Mouse (Mus musculus) adrenal gland, postnatal 36 days (tissue): Measurements from ENCODE around the gene Spa17. TPM values are rescaled to one million over a fixed set of nuclear protein-coding genes. Genes with fewer than 3 reads are reported as not detected.

Source experiments
- DNase-seq, 2 experiments: peaks; one replicate each; pipeline ENCODE4 v3.0.0; 2021; ENCODE audit warnings: mixed read lengths in 1 of 2
- total RNA-seq, 2 experiments: library from RNA; stranded (reverse); gene quantifications; 2 replicates each; pipeline ENCODE4 v1.2.3; 2021

Spa17 gene
- total RNA-seq, 2 experiments from 2014 or later = 3.0 to 4.4 TPM

GRCm38 (mm10) chr9:37563805-37564204 is 49.7 kb downstream of the Spa17 start:
- DNase-seq = no peak

GRCm38 (mm10) chr9:37560617-37561016 is 52.9 kb downstream of the Spa17 start:
- no peak for DNase-seq

- DNase-seq = no peak
Observed at GRCm38 (mm10) chr9:37556366-37556765, 57.2 kb downstream of the Spa17 start.

GRCm38 (mm10) chr9:37554838-37555748 is 58.4 kb downstream of the Spa17 start, which contains the start of gene Siae:
TSS of gene Siae (plus strand) at chr9:37555698.
- no peak for DNase-seq

- DNase-seq = no peak
Observed at GRCm38 (mm10) chr9:37554279-37554678, 59.2 kb downstream of the Spa17 start.

Other genes starting within 250 kb of the Spa17 start
- under 1 TPM in 1 of 2 experiments, not detected in 1; 0.20 TPM for gene Hepacam, start 246.4 kb downstream of the Spa17 start, total RNA-seq
- gene Robo4, start 211.8 kb downstream of the Spa17 start, total RNA-seq = 10 to 100 TPM; 21.7 to 33.5 TPM
- gene Robo3, start 180.5 kb downstream of the Spa17 start, total RNA-seq = under 1 TPM; 0.76 to 0.86 TPM
- gene Msantd2, start 124.4 kb downstream of the Spa17 start, total RNA-seq = 10 to 100 TPM; 17.4 to 29.5 TPM
- 10 to 100 TPM; 30.5 to 46.0 TPM for gene Esam, start 85.6 kb downstream of the Spa17 start, total RNA-seq
- 1 to 10 TPM; 1.1 to 5.7 TPM for gene Vsig2, start 74.5 kb downstream of the Spa17 start, total RNA-seq
- 1 to 10 TPM; 1.2 to 3.8 TPM for gene Nrgn, start 60.8 kb downstream of the Spa17 start, total RNA-seq
- 10 to 100 TPM; 15.1 to 17.8 TPM for gene Siae, start 58.0 kb downstream of the Spa17 start, total RNA-seq
- 10 to 100 TPM; 82.0 to 91.9 TPM for gene Tbrg1, start 43.6 kb upstream of the Spa17 start, total RNA-seq
- gene Panx3, start 55.5 kb upstream of the Spa17 start, total RNA-seq = under 1 TPM in 1 of 2 experiments, not detected in 1; 0.16 TPM
- gene Olfr160, start 102.5 kb upstream of the Spa17 start, total RNA-seq = not detected
- not detected for gene Olfr874, start 131.4 kb upstream of the Spa17 start, total RNA-seq
- not detected for gene Olfr875, start 158.1 kb upstream of the Spa17 start, total RNA-seq
- not detected for gene Olfr876, start 189.3 kb upstream of the Spa17 start, total RNA-seq
- gene Olfr877, start 240.5 kb upstream of the Spa17 start, total RNA-seq = 1 to 10 TPM in 1 of 2 experiments, not detected in 1; 1.1 TPM